Mouse (Mus musculus): ENCODE measurements around the gene Rfk. TPM values are rescaled to one million over a fixed set of nuclear protein-coding genes. Genes with fewer than 3 reads are reported as not detected.
A peak's percentile ranks its signal among the peaks of the same experiment; 100 is the strongest.

Gene Rfk
- 14.7 and 15.6 TPM in 2 replicates for total RNA-seq (2012; rRNA removed)
- total RNA-seq (2014; rRNA removed): 50.9 and 51.8 TPM in 2 replicates
- polyA plus RNA-seq (2012; ENCODE audit: insufficient read length, low read depth): 28.4 and 34.2 TPM in 2 replicates

DNA sequence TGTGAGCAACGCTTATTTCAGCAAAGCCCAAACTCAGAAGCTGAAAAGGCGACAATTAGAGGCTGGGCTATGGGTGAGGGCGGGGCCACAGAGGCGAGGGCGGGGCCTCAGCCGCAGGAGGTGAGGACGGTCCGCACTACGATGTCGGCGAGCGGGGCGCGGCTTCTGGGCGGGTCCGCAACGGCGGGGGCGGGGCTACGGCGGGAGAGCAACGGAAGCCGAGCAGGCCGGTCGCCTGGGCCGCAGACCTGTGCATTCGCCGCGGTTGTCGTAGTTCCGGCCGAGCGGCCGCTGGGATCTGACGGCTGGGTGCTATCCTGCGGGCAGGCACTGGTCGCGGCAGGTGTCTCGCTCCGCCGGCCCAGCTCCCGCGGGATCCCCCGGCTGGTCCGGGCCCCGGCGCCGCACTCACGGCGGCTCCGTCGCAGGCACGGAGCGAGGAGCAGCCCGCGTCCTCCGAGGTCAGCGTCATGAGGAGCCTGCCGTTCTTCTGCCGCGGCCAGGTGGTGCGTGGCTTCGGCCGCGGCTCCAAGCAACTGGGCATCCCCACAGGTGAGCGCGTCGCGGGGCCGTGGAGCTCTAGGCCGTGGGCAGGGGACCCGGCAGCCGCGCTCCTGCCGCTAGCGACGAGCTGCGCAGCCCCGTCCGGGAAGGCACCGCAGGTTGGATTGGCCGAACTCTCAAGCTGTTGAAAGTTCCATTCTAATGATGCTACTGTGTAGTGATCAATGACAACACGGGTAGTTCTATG lies at the start of gene Rfk:
TSS of gene Rfk (plus strand) at position 203 of the 751 bp plus-strand sequence.
- H3K4me1 ChIP-seq (ENCODE audit: control insufficient read depth in 1 of 2, insufficient read depth in 2 of 2): peaks cover 0 to 30% of the 10 kb centered on the region in 2 experiments; a peak in 2 of 4 replicates
- peak within 1 kb of the TSS; percentile 74 to 94 (median 83) for H3K4me3 ChIP-seq (replicated peaks in 1 of 3; ENCODE audit: low read depth in 2 of 3, low read length in 2 of 3, poor library complexity in 1 of 3)
- peak within 1 kb of the TSS; percentile 56 for H3K4me2 ChIP-seq (ENCODE audit: insufficient read depth, low read depth, poor library complexity, severe bottlenecking)
- no peak within 1 kb of the TSS for H3K27ac ChIP-seq (ENCODE audit: insufficient read depth, low read depth)
- in situ Hi-C loops (cut with MboI; ENCODE audit: low pct_ligation_motif_present, low pct_unique_long_range_greater_than_20kb, low sequenced_read_pairs) (no loop called here), dilution Hi-C loops (cut with MboI; ENCODE audit: extremely low pct_ligation_motif_present, extremely low pct_unique_long_range_greater_than_20kb, low sequenced_read_pairs) (no loop called here)
- peak; percentile 89 for DNase-seq (ENCODE audit: extremely low read depth)
- no peaks in the 10 kb centered on the region for H3K27me3 ChIP-seq (replicated peaks)
- H3K36me3 ChIP-seq (replicated peaks in 1 of 2; ENCODE audit: control insufficient read depth in 1 of 2, insufficient read depth in 1 of 2, low read length in 1 of 2): peaks cover 15 to 27% of the 10 kb centered on the region in 2 experiments
- peak within 1 kb of the TSS; percentile 91 for H3K9ac ChIP-seq (ENCODE audit: insufficient read depth, low read depth)
- no peaks in the 10 kb centered on the region for H3K79me2 ChIP-seq (replicated peaks; ENCODE audit: control insufficient read depth, extremely low read depth, insufficient read depth, poor library complexity, severe bottlenecking)
- TF ChIP-seq MAZ (IDR thresholded peaks at IDR 0.05; ENCODE audit: low read depth, low read length): 0 out of 2 replicates have a peak, but pooled peaks have one; percentile 56
- TF ChIP-seq E2F4 (IDR thresholded peaks at IDR 0.05; ENCODE audit: insufficient replicate concordance, low read depth, low read length): no peak
- no peak for TF ChIP-seq JUND (conservative IDR thresholded peaks at IDR 0.05; ENCODE audit: low read depth, low read length)
- TF ChIP-seq KAT2A (IDR thresholded peaks at IDR 0.05; ENCODE audit: insufficient replicate concordance, low read length): no peak
- no peak for TF ChIP-seq SMC3 (IDR thresholded peaks at IDR 0.05; ENCODE audit: low read depth, low read length)
- peak; percentile 25; the same call in 1 of the 2 replicates for TF ChIP-seq MXI1 (IDR thresholded peaks at IDR 0.05; ENCODE audit: low read depth, low read length)
- TF ChIP-seq NELFE (IDR thresholded peaks at IDR 0.05; ENCODE audit: low read depth, low read length): peak; percentile 88
- TF ChIP-seq CHD2 (IDR thresholded peaks at IDR 0.05; ENCODE audit: low read length): no peak
- TF ChIP-seq SIN3A (IDR thresholded peaks at IDR 0.05; ENCODE audit: low read length): no peak; the same call in 1 of the 2 replicates
- no peak for TF ChIP-seq MYC (IDR thresholded peaks at IDR 0.05; ENCODE audit: low read depth, low read length)
- no peak for TF ChIP-seq RCOR1 (conservative IDR thresholded peaks at IDR 0.05; ENCODE audit: low read depth, low read length)
- TF ChIP-seq RAD21 (IDR thresholded peaks at IDR 0.05; ENCODE audit: low read depth, low read length): no peak
- peak; percentile 61; the same call in 1 of the 2 replicates for TF ChIP-seq TCF12 (IDR thresholded peaks at IDR 0.05; ENCODE audit: low read depth, low read length)
- TF ChIP-seq POLR2AphosphoS2 (IDR thresholded peaks at IDR 0.05; ENCODE audit: low read depth, low read length): no peak
- TF ChIP-seq GABPA (IDR thresholded peaks at IDR 0.05; ENCODE audit: insufficient replicate concordance, low read depth, low read length): no peak
- TF ChIP-seq CHD1 (IDR thresholded peaks at IDR 0.05; ENCODE audit: low read depth, low read length): no peak
- no peak for TF ChIP-seq EP300 (IDR thresholded peaks at IDR 0.05; ENCODE audit: low read length)
- TF ChIP-seq POLR2A (IDR thresholded peaks at IDR 0.05; ENCODE audit: low read depth, low read length): peak; percentile 90
- TF ChIP-seq ZNF384 (IDR thresholded peaks at IDR 0.05; ENCODE audit: low read depth, low read length): no peak
- TF ChIP-seq IRF4 (IDR thresholded peaks at IDR 0.05; ENCODE audit: low read depth, low read length): 0 out of 2 replicates have a peak, but pooled peaks have one; percentile 17
- no peak for TF ChIP-seq ETS1 (conservative IDR thresholded peaks at IDR 0.05; ENCODE audit: low read depth, low read length)
- no peak for TF ChIP-seq JUN (IDR thresholded peaks at IDR 0.05; ENCODE audit: insufficient read depth, low read depth, low read length)
- no peak for TF ChIP-seq ZKSCAN1 (IDR thresholded peaks at IDR 0.05; ENCODE audit: borderline replicate concordance, low read depth, low read length)
- TF ChIP-seq BHLHE40 (IDR thresholded peaks at IDR 0.05; ENCODE audit: low read depth, low read length): no peak
- 0 out of 2 replicates have a peak, but pooled peaks have one; percentile 38 for TF ChIP-seq MEF2A (IDR thresholded peaks at IDR 0.05; ENCODE audit: borderline replicate concordance, low read depth, low read length)
- peak; percentile 81 for TF ChIP-seq HCFC1 (IDR thresholded peaks at IDR 0.05; ENCODE audit: low read depth, low read length)
- peak; percentile 65; the same call in 1 of the 2 replicates for TF ChIP-seq ELF1 (IDR thresholded peaks at IDR 0.05; ENCODE audit: low read depth, low read length)
- no peak for TF ChIP-seq ZC3H11A (IDR thresholded peaks at IDR 0.05; ENCODE audit: low read depth, low read length)
- peak; percentile 65; the same call in 1 of the 2 replicates for TF ChIP-seq ZMIZ1 (IDR thresholded peaks at IDR 0.05; ENCODE audit: low read depth, low read length)
- TF ChIP-seq TBP (conservative IDR thresholded peaks at IDR 0.05; ENCODE audit: low read depth, low read length): no peak
- TF ChIP-seq PAX5 (IDR thresholded peaks at IDR 0.05; ENCODE audit: low read length): no peak
- TF ChIP-seq MAX (IDR thresholded peaks at IDR 0.05; ENCODE audit: low read length): no peak
- no peak for TF ChIP-seq NRF1 (IDR thresholded peaks at IDR 0.05; ENCODE audit: low read depth, low read length)
- no peak for TF ChIP-seq CTCF (conservative IDR thresholded peaks at IDR 0.05 in 1 of 2, IDR thresholded peaks at IDR 0.05 in 1 of 2; ENCODE audit: low read depth in 2 of 2, low read length in 2 of 2)
- TF ChIP-seq UBTF (IDR thresholded peaks at IDR 0.05; ENCODE audit: low read depth, low read length): peak; percentile 66; the same call in 1 of the 2 replicates
- TF ChIP-seq MAFK (IDR thresholded peaks at IDR 0.05; ENCODE audit: insufficient replicate concordance, low read length): no peak
- no peak for TF ChIP-seq USF1 (IDR thresholded peaks at IDR 0.05; ENCODE audit: low read depth, low read length)
- H3K9me3 ChIP-seq (replicated peaks; ENCODE audit: low read length): no peaks in the 10 kb centered on the region

Measured in CH12.LX (cell line).